Mouse (Mus musculus) myocyte (in vitro differentiated cells): Measurements from ENCODE around the gene F830045P16Rik.

Source experiments
- CEBPB ChIP-seq: IDR thresholded peaks from 2 replicates; pipeline ENCODE4 v1.6.1; 2011; ENCODE audit warnings: mild to moderate bottlenecking, moderate library complexity; ENCODE audit not compliant: poor library complexity, insufficient read depth, severe bottlenecking
- E2F4 ChIP-seq: IDR thresholded peaks from one replicate; pipeline ENCODE4 v1.6.1; 2011; ENCODE audit warnings: mild to moderate bottlenecking, control low read depth, moderate library complexity; ENCODE audit not compliant: insufficient read depth
- MAX ChIP-seq: IDR thresholded peaks from one replicate; pipeline ENCODE4 v1.6.1; 2011; ENCODE audit warnings: low read depth, mild to moderate bottlenecking, control low read depth
- POLR2A ChIP-seq: IDR thresholded peaks from one replicate; pipeline ENCODE4 v1.6.1; 2011; ENCODE audit warnings: low read depth, mild to moderate bottlenecking, control low read depth, moderate library complexity; ENCODE audit not compliant: insufficient read length
- POLR2AphosphoS2 ChIP-seq: IDR thresholded peaks from one replicate; pipeline ENCODE4 v1.6.1; 2011; ENCODE audit warnings: low read depth, control low read depth; ENCODE audit not compliant: insufficient read length
- SRF ChIP-seq: IDR thresholded peaks from one replicate; pipeline ENCODE4 v1.6.1; 2011; ENCODE audit warnings: low read depth; ENCODE audit not compliant: control insufficient read depth, insufficient read length
- TCF12 ChIP-seq: IDR thresholded peaks from one replicate; pipeline ENCODE4 v1.6.1; 2011; ENCODE audit warnings: mild to moderate bottlenecking, control low read depth; ENCODE audit not compliant: poor library complexity, insufficient read depth, severe bottlenecking
- USF1 ChIP-seq: IDR thresholded peaks from one replicate; pipeline ENCODE4 v1.6.1; 2011; ENCODE audit warnings: low read depth, mild to moderate bottlenecking, control low read depth, moderate library complexity

GRCm38 (mm10) chr2:129563944-129564709 is 27.7 kb upstream of the F830045P16Rik start:
- TF ChIP-seq TCF12 (no peak), POLR2A (no peak), USF1 (no peak), SRF (no peak), MAX (no peak), E2F4 (no peak), POLR2AphosphoS2 (no peak), CEBPB (no peak)
